Mouse (Mus musculus): Measurements from ENCODE around the gene Meioc. TPM values are rescaled to one million over a fixed set of nuclear protein-coding genes. Genes with fewer than 3 reads are reported as not detected.
"Not testable (repeated sequence)": the region's sequence is repeated elsewhere in the genome, so short reads cannot be mapped to it uniquely, and the experiment has no call there.

The Meioc gene
- polyA plus RNA-seq, 1 experiment from 2014 or later, result 0.55 TPM

DNA sequence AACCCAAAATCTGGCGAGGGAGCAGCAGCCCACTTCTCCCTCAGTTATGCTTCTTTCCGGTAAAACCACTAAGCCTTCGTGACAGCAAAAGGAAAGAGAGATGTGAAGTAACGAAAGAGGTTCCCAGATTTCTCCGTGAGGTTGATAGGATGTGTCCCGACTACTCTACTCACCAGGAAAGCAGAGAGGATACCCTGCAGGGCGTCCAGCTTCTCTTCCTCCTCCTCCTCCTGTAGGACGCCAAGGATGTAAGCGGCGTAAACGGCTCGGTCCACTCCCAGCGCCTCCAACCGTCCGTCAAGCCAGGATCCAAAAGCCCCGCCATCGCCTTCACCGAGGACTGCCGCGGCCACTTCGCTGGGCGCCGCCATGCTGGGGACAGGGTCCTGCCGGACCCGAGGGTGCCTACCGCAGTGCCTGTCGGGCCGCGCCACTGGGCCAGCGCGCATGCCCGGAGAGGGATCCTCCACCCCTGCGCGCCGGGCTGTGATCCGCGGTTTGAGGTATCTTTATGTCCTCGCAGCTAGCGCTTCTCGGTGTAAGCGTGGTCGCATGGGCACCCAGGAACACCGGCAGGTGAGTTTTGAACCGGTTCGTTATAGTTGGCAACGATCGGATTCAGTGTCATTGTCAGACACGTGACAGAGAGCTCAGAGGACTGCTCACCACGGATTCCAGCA lies 34.0 kb downstream of the Meioc start, which contains the start of gene Ccdc43:
Gene Ccdc43, minus strand, starts transcription at position 445 of the 680 bp plus-strand sequence.
- H3K27ac ChIP-seq, result peak within 1 kb of the TSS; percentile 90
- DNase-seq (ENCODE audit: low spot score), result peak; percentile 93
- 0 out of 2 replicates have a peak, but pooled peaks cover 7% of the 10 kb centered on the region for H3K27me3 ChIP-seq (ENCODE audit: low read depth, poor library complexity, severe bottlenecking)
- peaks cover 17% of the 10 kb centered on the region for H3K4me1 ChIP-seq
- peak within 1 kb of the TSS; percentile 88 for H3K4me3 ChIP-seq
- no peaks in the 10 kb centered on the region for H3K9me3 ChIP-seq (replicated peaks)
- peaks cover 24% of the 10 kb centered on the region for H3K36me3 ChIP-seq
- under 1% methylated on average over 49 of the region's 49 CpGs for WGBS

DNA sequence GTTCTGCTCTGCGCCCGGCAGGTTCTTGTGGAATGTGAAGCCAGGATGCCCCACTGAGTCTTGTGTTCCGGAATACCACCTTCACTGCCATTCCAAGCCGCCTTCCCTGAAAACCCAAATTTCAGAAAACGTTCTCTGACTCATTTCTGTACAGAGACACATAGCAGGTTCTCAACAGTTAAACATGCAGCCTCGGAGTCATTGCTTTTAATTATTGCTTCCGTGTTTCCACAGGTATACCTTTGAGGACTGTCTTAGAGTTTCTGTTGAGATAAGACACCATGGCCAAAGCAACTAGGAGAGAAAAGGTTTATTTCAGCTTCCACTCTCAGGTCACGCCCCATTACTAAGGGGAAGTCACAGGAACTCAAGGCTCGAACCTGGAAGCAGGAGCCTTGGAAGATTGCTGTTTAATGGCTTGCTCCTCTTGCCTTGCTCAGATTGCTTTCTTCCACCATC lies 34.5 kb downstream of the Meioc start:
- DNase-seq (ENCODE audit: low spot score), result no peak
- Histone ChIP-seq H3K4me1 (peaks cover 17% of the 10 kb centered on the region), H3K9me3 (replicated peaks) (no peaks in the 10 kb centered on the region), H3K4me3 (peak overlapping the region; percentile 88), H3K27me3 (ENCODE audit: low read depth, poor library complexity, severe bottlenecking) (0 out of 2 replicates have a peak, but pooled peaks cover 7% of the 10 kb centered on the region), H3K27ac (peak overlapping the region; percentile 90), H3K36me3 (peaks cover 19% of the 10 kb centered on the region)
- WGBS, result 24% methylated on average over 9 of the region's 9 CpGs

DNA sequence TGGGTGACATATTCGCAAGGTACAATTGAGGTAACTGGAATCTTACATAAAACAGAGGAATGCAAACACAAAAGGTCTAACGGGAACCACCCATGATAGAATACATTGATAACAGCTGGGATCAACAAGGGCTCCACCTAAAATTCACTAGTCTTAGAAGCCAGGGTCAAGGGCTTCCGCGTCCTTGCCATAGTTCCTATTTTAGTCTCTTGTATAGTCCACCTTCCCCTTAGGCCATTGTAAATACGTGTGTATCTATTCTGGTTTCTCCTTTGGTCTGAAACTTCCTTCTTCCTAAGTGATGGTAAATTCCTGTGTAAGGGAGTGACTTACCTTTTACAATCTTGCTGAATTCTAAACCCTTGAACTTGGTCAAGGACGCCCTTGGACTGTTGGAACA lies 38.7 kb downstream of the Meioc start:
- not testable (repeated sequence) for H3K9me3 ChIP-seq (replicated peaks); H3K27me3 ChIP-seq (ENCODE audit: low read depth, poor library complexity, severe bottlenecking); DNase-seq (ENCODE audit: low spot score); H3K4me3 ChIP-seq; H3K36me3 ChIP-seq; H3K4me1 ChIP-seq; H3K27ac ChIP-seq
- 92% methylated on average over 6 of the region's 6 CpGs for WGBS

DNA sequence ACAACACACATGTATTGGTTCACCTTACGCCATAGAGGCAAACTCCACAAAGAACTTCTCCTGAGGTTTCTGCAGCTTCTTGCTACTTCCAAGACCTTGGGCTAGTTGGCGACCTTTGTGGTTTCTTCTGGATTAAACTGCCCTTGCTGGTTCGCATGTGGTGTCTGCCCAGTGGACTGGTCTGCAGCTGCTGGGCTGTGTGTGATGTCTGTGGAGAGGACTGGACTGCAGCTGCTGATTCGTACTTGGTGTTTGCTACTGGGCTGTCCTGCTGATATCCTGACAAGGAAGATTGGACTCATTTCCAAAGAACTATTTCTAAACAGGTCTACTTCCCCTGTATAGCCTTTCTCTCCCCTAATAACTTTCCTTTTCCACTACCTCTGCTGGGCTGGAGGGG lies 48.9 kb downstream of the Meioc start:
- no peak for DNase-seq (ENCODE audit: low spot score)
- 94% methylated on average over 4 of the region's 4 CpGs for WGBS
- H3K36me3 ChIP-seq, result no peaks in the 10 kb centered on the region

DNA sequence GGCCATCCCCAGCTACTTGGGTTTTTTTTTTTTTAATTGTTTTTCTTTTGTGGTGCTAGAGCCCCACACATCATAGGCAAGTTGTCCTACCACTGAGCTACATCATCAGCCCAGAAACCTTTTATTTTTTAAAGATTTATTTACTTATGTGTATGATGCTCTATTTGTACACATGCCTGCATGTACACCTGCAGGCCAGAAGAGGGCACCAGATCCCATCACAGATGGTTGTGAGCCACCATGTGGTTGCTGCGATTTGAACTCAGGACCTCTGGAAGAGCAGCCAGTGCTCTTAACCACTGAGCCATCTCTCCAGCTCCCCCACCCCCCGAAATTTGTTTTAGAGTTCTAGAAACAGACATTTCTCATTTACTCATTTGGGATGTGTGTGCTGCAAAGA lies 51.1 kb downstream of the Meioc start:
- not testable (repeated sequence) for H3K27me3 ChIP-seq (ENCODE audit: low read depth, poor library complexity, severe bottlenecking); DNase-seq (ENCODE audit: low spot score); H3K4me1 ChIP-seq; H3K36me3 ChIP-seq; H3K4me3 ChIP-seq; H3K9me3 ChIP-seq (replicated peaks); H3K27ac ChIP-seq
- WGBS, result 85% methylated on average over 2 of the region's 2 CpGs

More for the DNA sequence above, 48.9 kb downstream of the Meioc start:
- no peaks in the 10 kb centered on the region for H3K9me3 ChIP-seq (replicated peaks)
- no peak overlapping the region for H3K4me3 ChIP-seq
- no peak overlapping the region for H3K27ac ChIP-seq
- H3K4me1 ChIP-seq, result no peaks in the 10 kb centered on the region
- H3K27me3 ChIP-seq (ENCODE audit: low read depth, poor library complexity, severe bottlenecking), result no peaks in the 10 kb centered on the region

DNA sequence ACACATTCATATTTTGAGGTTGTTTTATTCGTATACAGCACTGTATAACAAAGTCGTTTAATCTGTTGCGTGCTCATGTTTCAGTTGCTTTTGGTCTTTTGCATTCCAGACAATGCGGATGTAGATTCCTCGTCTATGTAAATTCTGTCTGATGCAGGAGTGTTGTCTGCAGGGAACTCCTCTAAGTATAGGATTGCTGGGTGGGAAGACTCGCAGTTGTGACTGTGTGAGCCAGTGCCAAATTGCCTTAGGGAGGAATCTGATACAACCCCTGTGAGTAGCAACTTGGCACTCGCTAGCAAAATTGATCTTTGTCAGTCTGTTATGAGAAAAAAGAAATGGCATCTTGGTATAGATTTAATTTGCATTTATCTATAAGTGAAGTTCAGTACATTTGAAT lies 52.6 kb downstream of the Meioc start:
- no peaks in the 10 kb centered on the region for H3K27me3 ChIP-seq (ENCODE audit: low read depth, poor library complexity, severe bottlenecking)
- no peaks in the 10 kb centered on the region for H3K9me3 ChIP-seq (replicated peaks)
- no peaks in the 10 kb centered on the region for H3K36me3 ChIP-seq
- no peak overlapping the region for H3K27ac ChIP-seq
- WGBS, result 80% methylated on average over 7 of the region's 7 CpGs
- no peak for DNase-seq (ENCODE audit: low spot score)
- H3K4me3 ChIP-seq, result no peak overlapping the region
- H3K4me1 ChIP-seq, result no peaks in the 10 kb centered on the region

DNA sequence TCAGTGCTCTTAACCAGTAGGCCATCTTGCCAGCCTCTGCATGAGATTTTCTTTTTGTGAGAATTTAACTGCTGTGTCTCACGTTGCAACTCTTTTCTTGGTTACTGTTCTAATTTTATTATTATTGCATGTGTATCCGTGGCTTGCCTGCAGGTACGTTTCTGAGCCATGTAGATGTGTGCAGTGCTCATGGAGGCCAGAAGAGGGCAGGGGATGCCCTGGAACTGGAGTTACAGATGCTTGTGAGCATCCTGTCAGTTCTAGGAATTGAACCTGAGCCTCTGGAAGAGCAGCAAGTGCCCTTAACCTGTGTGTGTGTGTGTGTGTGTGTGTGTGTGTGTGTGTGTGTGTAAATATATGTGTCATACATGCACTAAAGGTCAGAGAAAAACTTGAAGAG lies 62.1 kb downstream of the Meioc start:
- no peaks in the 10 kb centered on the region for H3K9me3 ChIP-seq (replicated peaks)
- no peak overlapping the region for H3K4me3 ChIP-seq
- H3K4me1 ChIP-seq, result no peaks in the 10 kb centered on the region
- no peaks in the 10 kb centered on the region for H3K27me3 ChIP-seq (ENCODE audit: low read depth, poor library complexity, severe bottlenecking)
- no peaks in the 10 kb centered on the region for H3K36me3 ChIP-seq
- WGBS, result 32% methylated on average over 3 of the region's 3 CpGs
- no peak for DNase-seq (ENCODE audit: low spot score)
- H3K27ac ChIP-seq, result no peak overlapping the region

DNA sequence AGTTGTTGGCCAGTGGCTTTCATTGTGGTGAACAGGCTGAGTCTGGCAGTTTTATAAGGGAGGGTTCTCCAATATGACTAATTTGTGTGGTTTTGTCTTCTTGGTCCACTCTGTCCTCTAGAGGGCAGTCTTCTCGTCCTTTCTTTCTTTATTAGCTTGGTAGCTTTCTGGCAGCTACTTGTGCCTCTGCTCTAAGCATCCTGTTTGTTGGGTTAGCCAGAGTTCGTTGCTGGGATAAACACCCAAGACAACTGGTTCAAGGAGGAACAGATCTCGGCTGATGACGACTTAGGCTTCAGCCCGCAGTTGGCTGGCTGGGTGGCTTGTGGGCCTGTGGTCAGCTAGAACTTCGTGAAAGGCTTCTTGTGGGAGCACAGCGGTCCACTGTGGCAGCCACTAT lies 65.1 kb downstream of the Meioc start:
- DNase-seq (ENCODE audit: low spot score), result no peak
- H3K4me1 ChIP-seq, result no peaks in the 10 kb centered on the region
- H3K9me3 ChIP-seq (replicated peaks), result no peaks in the 10 kb centered on the region
- H3K4me3 ChIP-seq, result no peak overlapping the region
- no peak overlapping the region for H3K27ac ChIP-seq
- WGBS, result 33% methylated on average over 7 of the region's 7 CpGs
- H3K36me3 ChIP-seq, result no peaks in the 10 kb centered on the region
- H3K27me3 ChIP-seq (ENCODE audit: low read depth, poor library complexity, severe bottlenecking), result no peaks in the 10 kb centered on the region

DNA sequence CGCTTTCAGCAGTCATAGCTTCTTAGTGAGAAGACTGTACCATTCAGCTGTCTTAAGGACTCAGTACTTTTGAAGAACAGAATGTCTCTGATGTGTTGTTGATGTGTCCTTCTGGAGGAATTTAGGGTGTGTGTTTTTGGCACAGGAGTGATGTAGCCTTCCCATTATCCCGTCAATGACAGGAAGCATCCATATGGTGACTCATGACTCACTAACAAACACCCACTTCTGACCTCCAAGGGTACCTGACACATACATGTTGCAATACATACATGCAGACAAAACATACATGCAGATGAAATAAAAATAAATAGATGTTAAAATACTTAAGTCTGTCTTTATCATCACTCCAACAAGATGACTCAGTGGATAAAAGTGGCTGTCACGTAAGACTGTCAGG lies 66.3 kb downstream of the Meioc start:
- Histone ChIP-seq H3K27ac (no peak overlapping the region), H3K36me3 (no peaks in the 10 kb centered on the region), H3K4me1 (no peaks in the 10 kb centered on the region), H3K4me3 (no peak overlapping the region), H3K27me3 (ENCODE audit: low read depth, poor library complexity, severe bottlenecking) (no peaks in the 10 kb centered on the region), H3K9me3 (replicated peaks) (no peaks in the 10 kb centered on the region)
- 86% methylated on average over 3 of the region's 3 CpGs for WGBS
- no peak for DNase-seq (ENCODE audit: low spot score)

DNA sequence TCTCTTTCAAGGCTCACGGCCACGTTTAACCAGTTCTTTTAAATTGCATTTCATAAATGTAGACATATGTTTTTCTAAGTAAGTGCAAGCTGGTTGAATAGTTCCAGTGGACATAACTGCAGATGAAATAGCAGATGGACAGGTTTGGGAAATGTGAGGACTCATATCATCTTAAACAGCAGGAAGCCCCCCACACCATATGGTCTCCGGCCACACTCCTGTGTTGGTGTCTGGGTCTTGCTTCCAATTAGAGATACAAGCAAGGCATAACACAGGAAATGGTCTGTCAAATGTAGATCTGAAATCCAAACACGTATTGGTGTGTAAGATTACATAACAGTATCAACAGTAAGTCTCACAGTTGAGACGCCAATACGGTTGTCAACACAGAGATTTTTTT lies 67.8 kb downstream of the Meioc start:
- DNase-seq (ENCODE audit: low spot score), result no peak
- Histone ChIP-seq H3K4me3 (no peak overlapping the region), H3K36me3 (no peaks in the 10 kb centered on the region), H3K9me3 (replicated peaks) (no peaks in the 10 kb centered on the region), H3K4me1 (no peaks in the 10 kb centered on the region), H3K27me3 (ENCODE audit: low read depth, poor library complexity, severe bottlenecking) (no peaks in the 10 kb centered on the region), H3K27ac (no peak overlapping the region)
- 93% methylated on average over 6 of the region's 6 CpGs for WGBS

Small RNA genes lying within 50 kb of the gene (microRNA-seq; reads per million reads assigned to microRNA genes)
- gene Gm22920, result not detected

Other genes starting within 250 kb of the Meioc start
- gene Grn, start 233.4 kb upstream of the Meioc start, polyA plus RNA-seq (2016; fragmentation: Nextera tagmentation; extraction: Ambion mirVana), result 78.5 and 93.2 TPM in 2 replicates
- 3.7 and 4.2 TPM in 2 replicates for gene Fam171a2, start 216.0 kb upstream of the Meioc start, polyA plus RNA-seq (2016; fragmentation: Nextera tagmentation; extraction: Ambion mirVana)
- gene Itga2b, start 193.6 kb upstream of the Meioc start, polyA plus RNA-seq (2016; fragmentation: Nextera tagmentation; extraction: Ambion mirVana), result 4.6 and 5.3 TPM in 2 replicates
- 67.1 and 77.1 TPM in 2 replicates for gene Gpatch8, start 107.3 kb upstream of the Meioc start, polyA plus RNA-seq (2016; fragmentation: Nextera tagmentation; extraction: Ambion mirVana)
- gene Gm11627, start 84.3 kb upstream of the Meioc start, polyA plus RNA-seq (2016; fragmentation: Nextera tagmentation; extraction: Ambion mirVana), result 2.5 and 3.3 TPM in 2 replicates
- 54.8 and 59.8 TPM in 2 replicates for gene Fzd2, start 59.3 kb upstream of the Meioc start, polyA plus RNA-seq (2016; fragmentation: Nextera tagmentation; extraction: Ambion mirVana)
- 55.4 and 57.1 TPM in 2 replicates for gene Ccdc43, start 34.1 kb downstream of the Meioc start, polyA plus RNA-seq (2016; fragmentation: Nextera tagmentation; extraction: Ambion mirVana)
- 14.2 and 25.1 TPM in 2 replicates for gene Adam11, start 97.7 kb downstream of the Meioc start, polyA plus RNA-seq (2016; fragmentation: Nextera tagmentation; extraction: Ambion mirVana)
- gene Gjc1, start 156.0 kb downstream of the Meioc start, polyA plus RNA-seq (2016; fragmentation: Nextera tagmentation; extraction: Ambion mirVana), result 95.0 and 98.8 TPM in 2 replicates
- not detected in 2 replicates for gene Higd1b, start 172.1 kb downstream of the Meioc start, polyA plus RNA-seq (2016; fragmentation: Nextera tagmentation; extraction: Ambion mirVana)
- gene Eftud2, start 217.3 kb downstream of the Meioc start, polyA plus RNA-seq (2016; fragmentation: Nextera tagmentation; extraction: Ambion mirVana), result 360 and 374 TPM in 2 replicates
- gene Ccdc103, start 217.5 kb downstream of the Meioc start, polyA plus RNA-seq (2016; fragmentation: Nextera tagmentation; extraction: Ambion mirVana), result 1.3 and 1.5 TPM in 2 replicates
- gene Fam187a, start 221.5 kb downstream of the Meioc start, polyA plus RNA-seq (2016; fragmentation: Nextera tagmentation; extraction: Ambion mirVana), result not detected in 2 replicates
- 0.16 TPM in 1 of 2 replicates, not detected in the other for gene Gfap, start 237.2 kb downstream of the Meioc start, polyA plus RNA-seq (2016; fragmentation: Nextera tagmentation; extraction: Ambion mirVana)

All from limb, embryonic 10.5 days (tissue).